Mouse (Mus musculus) C2C12 (cell line): Measurements from ENCODE around the gene Robo1.

Source experiments
- CEBPB ChIP-seq: IDR thresholded peaks from one replicate; pipeline ENCODE4 v1.6.1; 2011; ENCODE audit warnings: low read depth, mild to moderate bottlenecking, control low read depth, moderate library complexity
- USF1 ChIP-seq: IDR thresholded peaks from one replicate; pipeline ENCODE4 v1.6.1; 2011; ENCODE audit warnings: low read depth, mild to moderate bottlenecking, control low read depth, moderate library complexity

DNA sequence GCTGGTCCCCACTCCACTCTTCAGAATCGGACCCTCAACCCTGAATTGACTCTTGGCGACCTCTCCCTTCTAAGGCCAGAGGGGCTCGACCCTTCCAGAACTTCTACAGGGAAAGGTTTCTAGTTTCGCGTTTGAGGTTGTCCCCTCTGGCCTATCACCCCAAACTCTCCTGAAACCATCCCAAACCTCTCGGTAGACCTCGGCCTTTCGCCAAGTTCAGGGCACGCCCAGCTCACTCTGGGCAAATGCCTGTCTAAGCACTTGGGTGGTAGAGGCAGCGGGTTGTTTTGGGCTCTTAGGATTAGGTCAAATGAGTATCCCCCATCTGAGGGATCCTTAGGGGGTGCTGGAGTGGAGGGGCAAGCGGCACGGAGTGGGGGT is 356.1 kb downstream of the Robo1 start:
- TF ChIP-seq CEBPB (no peak), USF1 (no peak)
